Mouse (Mus musculus) kidney, adult 2 months (tissue): ENCODE results near the gene Rora.

ENCODE experiments used
- CTCF ChIP-seq: fragments of 200-500 bp; conservative IDR thresholded peaks from 2 replicates; pipeline ENCODE4 v1.5.1; 2011; ENCODE audit warnings: low read depth, mild to moderate bottlenecking, control low read depth, low read length, moderate library complexity, mixed read lengths; ENCODE audit not compliant: insufficient read depth, insufficient read length
- POLR2A ChIP-seq: fragments of 200-500 bp; IDR thresholded peaks from one replicate; pipeline ENCODE4 v1.6.1; 2011; ENCODE audit warnings: low read depth, low read length, control low read depth

GRCm38 (mm10) chr9:68735886-68736285 is 82.3 kb downstream of the Rora start:
- TF ChIP-seq POLR2A: no peak
- TF ChIP-seq CTCF: no peak
